Mouse (Mus musculus) stomach, postnatal 0 days (tissue): Measurements from ENCODE around the gene Lbp.

Experiments
- CTCF ChIP-seq: IDR thresholded peaks from 2 replicates; pipeline ENCODE4 v1.5.1; 2016; ENCODE audit warnings: antibody characterized with exemption, low read depth, mild to moderate bottlenecking, moderate library complexity
- EP300 ChIP-seq: optimal IDR thresholded peaks from 2 replicates; pipeline ENCODE3; 2016; ENCODE audit warnings: antibody characterized with exemption

DNA sequence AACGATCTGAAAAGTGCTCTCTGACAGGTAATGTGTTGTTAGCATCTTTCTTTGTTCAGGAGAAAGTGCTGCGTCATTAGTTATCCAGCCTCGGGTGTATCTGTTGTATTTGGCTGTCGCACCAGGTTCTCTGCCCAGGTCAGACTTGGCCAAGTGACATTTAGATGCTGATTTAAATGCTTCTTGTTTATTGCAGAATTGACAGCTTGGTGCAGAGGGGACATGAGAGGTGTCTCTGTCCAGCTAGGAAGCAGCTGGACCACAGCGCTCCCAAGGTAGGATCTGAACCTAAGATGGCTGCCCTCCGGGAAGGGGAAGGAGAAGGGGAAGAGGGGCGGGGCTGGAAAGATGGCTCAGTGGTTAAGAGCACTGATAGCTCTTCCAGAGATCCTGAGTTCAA is 70.5 kb downstream of the Lbp start:
- TF ChIP-seq CTCF (no peak), EP300 (no peak)
